Mouse (Mus musculus): ENCODE results near the gene Samd5.

DNA sequence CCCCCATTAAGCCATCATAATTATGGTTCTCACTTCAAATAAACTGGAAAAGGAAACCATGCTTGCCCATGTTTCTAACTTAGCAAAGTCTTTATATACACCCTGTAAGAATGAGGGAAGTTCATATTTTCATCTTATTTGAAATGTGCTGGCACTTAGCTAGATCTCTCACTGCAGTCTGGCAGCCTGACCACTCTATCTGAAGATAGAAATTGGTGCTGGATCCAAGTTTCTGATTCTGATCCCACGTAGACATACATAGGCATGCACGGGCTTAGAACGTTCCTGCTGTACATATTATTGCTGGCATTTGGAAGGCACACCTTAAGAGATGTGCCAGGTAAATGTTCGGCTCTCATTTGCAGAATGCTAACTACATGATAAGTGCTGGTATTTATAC, 72.6 kb downstream of the Samd5 start:
- TF ChIP-seq CTCF (IDR thresholded peaks at IDR 0.05; ENCODE audit: extremely low read depth, insufficient read length, insufficient replicate concordance, low read depth, low read length) (no peak), POLR2A (IDR thresholded peaks at IDR 0.05; ENCODE audit: low read depth, low read length) (no peak)

All from small intestine, adult 2 months (tissue).